Mouse (Mus musculus) gastrocnemius, postnatal 14 days (tissue): ENCODE data around the gene Klf13. TPM values are rescaled to one million over a fixed set of nuclear protein-coding genes. Genes with fewer than 3 reads are reported as not detected.
A peak's percentile ranks its signal among the peaks of the same experiment; 100 is the strongest.

Experiments used
- DNase-seq: peaks from one replicate; pipeline ENCODE4 v3.0.0; 2021; ENCODE audit warnings: mixed read lengths
- intact Hi-C: fragments of 180-260 bp; cut with DNase I; formaldehyde crosslinking; loops from one replicate; pipeline ENCODE4 v1.15.1; 2025; ENCODE audit warnings: low total_unique reads
- total RNA-seq, 2 experiments: library from RNA; stranded (reverse); gene quantifications; 2 replicates each; pipeline ENCODE4 v1.2.3; 2021

The Klf13 gene
- total RNA-seq, 2 experiments from 2014 or later: 42.5 to 65.2 TPM

DNA sequence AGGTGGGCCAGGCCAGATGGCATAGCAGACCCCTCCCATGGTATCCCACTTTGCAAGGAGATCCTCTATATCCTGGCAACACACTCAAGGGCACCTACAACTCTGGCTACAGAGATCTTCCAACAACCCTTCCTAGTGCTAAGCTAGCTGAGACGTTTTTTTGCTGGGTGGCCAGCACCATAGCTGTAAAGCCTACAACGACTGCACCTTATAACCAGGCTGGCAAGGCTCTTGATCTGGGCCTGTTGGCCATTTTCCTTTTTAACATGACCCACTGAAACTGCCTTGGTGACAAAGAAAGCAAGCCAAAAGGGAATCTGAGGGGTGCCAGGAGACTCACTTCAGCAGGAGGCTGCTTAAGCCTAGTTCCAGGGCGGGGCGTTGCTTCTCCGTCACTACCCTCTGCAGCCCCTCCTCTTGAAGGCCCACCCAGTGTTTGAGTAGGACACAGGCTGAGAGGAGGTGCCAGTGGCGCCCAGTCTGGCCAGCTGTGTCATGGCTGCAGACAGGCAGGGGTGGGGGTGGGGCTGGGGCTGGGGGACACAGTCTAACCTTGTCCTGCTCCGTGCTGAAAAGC lies 26.4 kb downstream of the Klf13 start:
- intact Hi-C loops: no loop called here
- DNase-seq: peak; percentile 71

DNA sequence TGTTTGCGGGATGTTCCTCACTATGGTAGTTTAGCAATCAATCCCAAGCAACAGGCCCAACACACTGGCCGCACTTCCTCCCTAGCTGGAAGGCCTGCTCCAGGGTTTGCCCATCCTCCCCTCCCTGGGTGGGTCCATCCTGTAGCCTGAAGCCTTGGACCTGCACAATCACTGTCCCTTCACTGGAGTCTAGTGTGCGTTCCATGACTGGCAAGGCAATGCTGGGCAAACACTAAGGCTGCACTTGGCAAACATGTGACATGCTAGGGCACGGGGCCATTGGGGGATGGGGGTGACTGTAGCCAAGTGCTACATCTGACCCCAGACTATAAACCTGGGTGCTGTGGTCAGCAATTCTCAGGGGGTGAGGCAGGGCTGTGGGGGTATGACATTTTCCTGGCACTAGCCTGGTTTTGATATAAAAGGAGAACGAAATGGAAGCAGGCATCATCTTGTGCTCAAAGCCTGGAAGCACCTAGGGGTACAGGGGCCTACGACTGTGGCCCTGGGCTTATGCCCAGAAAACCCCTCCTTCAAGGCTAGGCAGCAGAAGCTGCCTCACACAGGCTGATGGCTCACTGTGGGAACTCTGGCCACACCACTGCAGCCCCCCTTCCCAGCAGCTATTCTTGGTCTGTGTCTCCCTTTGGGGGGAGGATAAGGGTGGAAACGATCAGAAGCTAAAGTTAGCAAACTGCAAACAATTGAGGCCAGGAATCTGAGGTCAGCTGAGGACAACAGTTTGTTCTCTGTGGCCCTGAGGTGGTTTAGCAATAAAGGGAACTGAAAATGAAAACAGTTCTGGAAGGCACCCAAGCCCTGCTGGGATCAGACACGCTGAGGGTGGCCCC lies 27.1 kb downstream of the Klf13 start:
- peak; percentile 81 for DNase-seq
- intact Hi-C loops: no loop called here

DNA sequence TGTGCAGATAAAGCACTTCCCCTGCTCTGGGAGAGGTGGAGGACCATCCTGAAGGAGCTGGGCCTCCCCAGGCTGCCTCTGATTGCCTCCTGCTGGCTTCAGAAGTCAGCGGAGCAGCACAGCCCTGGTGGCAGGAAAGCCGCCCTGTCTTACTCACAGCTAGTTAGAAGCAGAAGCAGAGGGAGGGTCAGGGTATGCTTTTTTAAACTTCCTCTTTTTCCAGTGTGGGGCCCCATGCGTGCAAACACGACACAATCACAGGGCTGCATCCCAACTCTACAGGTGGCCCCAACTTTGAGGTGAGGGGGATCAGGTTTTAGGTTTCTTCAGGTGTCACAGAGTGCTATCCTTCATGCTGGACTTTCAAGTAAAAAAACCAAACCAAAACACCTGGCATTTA lies 27.8 kb downstream of the Klf13 start:
- intact Hi-C loops: no loop called here
- DNase-seq: peak; percentile 55

DNA sequence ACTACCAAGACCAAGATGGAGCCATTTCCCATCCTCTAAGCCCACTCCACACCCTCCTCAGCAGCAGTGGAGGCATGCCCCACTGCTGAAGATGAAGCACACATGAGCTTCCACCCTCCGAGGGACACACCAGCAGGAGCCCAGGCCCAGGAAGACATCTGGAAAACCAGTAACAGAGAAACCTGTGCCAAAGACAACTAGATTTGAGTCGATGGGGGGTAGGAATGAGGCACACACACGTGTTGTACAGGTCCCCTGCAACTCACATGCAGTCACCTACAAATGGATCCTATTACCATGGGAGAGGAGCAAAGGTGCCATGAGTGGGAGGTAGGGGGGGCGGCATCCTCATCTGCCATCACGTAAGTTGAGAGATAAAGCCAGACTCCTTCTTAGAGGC lies 28.5 kb downstream of the Klf13 start:
- intact Hi-C loops: no loop called here

DNA sequence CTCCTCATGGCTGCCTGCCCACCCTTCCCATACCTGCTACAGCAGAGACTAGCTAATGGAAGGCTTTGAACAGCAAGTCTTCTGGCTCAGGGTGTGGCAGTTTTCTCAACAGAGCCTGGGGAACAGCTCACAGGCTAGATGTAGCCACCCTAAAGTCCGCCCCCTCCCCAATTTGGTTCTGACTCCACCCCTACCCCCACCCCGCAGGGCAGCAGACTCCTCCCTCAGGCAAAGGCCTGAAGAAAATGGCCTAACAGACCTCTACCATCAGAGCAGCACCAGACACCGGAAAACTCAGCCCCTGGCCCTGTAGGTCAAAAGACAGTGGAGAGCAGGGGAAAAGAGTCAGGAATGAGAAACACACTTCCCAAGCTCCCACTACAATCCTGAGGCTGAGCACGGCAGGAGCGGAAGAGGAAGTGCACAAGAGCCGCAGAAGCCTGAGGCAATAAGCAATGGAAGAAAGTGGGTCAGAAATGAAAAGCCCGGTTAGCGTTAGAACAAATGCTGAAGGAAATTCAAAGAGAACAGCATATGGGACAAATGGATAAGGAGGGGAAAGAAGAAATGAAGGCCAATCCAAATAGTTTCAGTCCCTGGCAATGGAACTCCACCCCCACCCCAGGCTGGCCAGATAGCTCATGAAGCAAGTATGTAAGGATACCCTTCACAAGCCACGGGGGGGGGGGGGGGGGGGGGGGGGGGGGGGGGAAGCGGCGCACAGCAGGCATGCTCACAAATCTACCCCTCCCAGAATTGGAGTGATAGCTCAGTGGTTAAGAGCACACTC lies 30.0 kb downstream of the Klf13 start:
- intact Hi-C loops: no loop called here
- no peak for DNase-seq

More for the DNA sequence above, 28.5 kb downstream of the Klf13 start:
- no peak for DNase-seq

DNA sequence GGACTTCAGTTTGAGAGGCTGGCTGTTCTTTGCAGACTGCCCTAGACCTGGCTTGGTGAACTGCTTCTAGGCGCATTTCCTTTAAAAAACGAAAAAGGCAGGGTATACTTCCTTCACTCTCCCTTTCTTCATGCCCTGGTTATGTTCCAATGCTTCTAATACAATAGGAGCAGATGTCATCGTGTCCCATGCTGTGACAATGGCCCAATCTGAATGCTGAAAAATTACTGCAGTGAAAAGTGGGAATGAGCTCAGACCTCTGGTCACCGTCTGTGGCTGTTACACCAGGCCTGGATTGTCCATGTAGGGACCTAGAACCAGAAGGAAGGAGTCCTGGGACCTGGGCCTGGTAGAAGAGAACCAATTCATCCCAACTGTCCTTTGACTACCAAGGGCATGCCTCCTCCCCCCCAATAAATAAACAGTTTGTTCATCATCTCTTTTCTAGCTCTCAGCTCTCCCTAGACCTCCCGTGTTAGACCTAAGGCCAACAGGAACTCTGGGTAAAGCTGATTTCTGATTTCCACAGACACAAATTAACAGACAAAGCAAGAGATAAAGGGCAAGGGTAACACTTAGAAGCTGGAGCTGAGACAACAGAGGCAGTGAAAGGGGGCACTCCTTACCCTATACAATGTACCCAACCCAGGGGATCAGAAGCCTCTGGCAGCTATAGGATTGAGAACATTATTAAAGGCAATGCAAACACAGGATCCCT lies 30.8 kb downstream of the Klf13 start:
- intact Hi-C loops: no loop called here
- no peak for DNase-seq

DNA sequence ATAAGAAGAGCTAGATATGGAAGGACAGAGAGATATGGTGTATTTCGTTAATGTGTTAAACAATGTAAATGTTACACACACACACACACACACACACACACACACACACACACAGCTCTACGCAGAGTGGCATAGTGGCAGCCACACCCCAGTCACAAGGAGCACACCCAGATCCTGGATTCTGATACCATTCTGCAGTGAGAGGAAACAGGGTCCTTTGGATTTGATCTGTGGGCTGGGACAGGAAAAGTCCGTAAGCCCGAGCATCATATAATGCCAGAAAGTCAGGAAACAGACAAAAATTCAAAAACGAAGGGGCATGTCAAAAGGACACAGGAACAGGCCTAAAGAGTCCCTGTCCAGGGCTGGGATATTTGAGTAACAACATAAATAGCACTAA lies 33.1 kb downstream of the Klf13 start:
- intact Hi-C loops: no loop called here

DNA sequence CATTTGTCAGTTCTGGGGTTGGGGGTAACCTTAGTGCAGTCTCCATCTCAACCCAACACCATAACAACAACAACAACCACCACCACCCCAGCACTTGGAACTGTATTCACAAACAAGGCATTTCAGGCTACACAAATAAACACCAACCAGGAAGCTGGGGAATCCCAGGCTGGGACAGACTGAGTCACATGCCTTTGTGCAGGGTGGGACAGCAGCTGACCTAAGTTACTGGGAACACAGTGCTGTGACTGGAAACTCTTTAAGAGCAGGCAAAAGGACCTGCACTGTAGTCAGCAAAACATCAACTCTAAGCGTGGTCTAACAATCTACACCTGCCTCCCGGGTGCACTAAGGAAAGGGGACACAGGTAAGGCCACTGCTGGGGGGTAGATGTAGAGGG lies 33.5 kb downstream of the Klf13 start:
- no peak for DNase-seq
- intact Hi-C loops: no loop called here

More for the DNA sequence above, 33.1 kb downstream of the Klf13 start:
- DNase-seq: no peak

DNA sequence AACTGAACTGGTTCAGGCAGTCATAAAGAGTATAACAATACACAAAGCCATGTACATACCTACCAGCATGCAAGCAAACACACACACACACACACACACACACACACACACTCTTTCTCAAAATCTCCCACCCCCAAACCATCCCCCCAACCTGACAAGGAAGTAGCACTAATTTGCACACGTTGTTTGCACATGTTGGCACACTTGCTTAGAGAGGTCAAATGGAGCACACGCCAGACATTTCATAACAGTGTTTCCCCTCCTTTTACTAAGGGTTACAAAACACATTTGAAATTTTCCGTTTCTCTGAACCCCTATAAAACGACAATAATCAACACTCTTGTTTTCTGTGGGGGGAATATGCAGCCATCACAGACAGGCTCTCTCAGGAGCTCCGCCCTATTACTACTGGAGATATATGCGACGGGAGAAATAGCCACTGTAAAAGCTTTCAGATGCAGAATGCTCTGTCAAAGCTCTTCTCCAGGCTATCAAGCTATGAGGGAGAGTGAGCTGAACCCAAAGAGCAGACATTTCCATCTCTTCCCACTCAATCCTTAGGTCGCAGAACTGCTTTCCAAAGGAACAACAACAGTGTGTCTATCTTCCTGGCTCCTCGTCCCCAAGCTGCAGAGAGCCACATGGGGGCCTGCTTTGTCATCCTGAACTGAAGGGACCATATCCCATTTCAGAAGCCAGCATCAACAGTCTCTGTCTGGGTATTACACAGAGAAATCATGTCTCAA lies 34.9 kb downstream of the Klf13 start:
- intact Hi-C loops: no loop called here
- DNase-seq: no peak

DNA sequence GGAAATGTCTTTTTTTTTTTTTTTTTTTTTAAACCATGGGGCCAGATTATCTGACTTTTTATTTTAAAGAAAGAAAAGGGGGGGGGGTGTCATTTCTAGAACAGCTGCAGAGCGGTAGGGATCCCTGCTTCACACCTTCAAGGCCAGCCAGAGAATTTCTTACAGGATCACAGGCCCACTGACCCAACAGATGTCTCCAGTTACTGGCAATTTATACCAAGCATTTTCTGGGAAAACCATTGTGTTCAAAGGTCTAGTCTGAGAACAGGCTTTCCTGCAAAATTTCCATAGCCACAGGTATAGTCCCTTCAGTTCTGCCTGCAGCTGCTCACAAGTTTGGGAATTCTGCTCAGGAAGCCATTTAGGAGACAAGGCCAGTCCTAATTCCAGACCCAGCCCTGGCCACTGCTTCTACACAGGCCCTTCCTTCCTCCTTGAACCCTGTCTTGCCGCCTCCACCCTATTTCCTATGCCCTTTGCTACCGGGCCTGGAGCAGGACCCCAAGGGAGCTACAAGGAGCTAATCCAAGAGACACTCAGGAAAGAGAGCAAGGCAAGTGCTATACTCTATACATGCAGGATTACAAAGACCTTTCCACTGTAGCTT lies 36.0 kb downstream of the Klf13 start:
- no peak for DNase-seq
- intact Hi-C loops: no loop called here

DNA sequence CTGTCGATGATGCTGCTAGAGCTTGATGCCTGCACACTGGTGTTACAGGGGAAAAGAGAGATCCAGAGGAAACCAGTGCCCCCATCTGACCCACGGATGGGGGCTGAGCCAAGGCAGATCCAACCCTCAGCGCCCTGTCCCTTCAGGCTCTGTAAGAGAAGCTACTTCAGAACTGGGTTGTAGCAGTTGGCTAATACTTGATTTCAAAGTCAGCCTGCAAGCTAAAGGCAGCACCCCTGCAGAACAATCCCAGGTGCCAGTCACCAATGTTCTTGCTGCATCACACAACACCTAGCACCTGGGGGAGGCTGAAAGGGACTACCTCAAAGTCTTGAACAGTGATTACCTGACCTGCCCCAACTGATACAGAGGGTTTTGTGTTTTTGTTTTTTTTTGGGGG lies 36.8 kb downstream of the Klf13 start:
- DNase-seq: no peak
- intact Hi-C loops: no loop called here

DNA sequence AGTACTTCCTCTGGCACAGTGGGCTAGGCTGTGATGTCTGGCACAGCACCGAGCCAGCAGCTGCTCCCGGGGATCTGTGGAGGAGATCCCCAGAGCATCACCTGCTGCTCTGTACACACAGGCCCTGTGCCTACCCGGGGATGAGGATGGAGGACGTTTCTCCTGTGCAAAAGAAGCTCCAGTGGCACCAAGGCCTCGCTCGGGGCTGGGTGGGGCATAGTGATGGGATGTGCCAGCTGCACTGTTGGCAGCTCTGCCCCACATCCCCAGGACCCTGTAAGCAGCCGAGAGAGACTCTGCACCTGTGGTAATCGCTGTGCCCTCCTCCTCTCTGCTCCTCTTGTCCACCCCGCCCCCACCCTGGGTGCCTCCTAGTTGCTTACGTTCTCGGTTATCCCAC lies 37.4 kb downstream of the Klf13 start:
- no peak for DNase-seq
- intact Hi-C loops: no loop called here

DNA sequence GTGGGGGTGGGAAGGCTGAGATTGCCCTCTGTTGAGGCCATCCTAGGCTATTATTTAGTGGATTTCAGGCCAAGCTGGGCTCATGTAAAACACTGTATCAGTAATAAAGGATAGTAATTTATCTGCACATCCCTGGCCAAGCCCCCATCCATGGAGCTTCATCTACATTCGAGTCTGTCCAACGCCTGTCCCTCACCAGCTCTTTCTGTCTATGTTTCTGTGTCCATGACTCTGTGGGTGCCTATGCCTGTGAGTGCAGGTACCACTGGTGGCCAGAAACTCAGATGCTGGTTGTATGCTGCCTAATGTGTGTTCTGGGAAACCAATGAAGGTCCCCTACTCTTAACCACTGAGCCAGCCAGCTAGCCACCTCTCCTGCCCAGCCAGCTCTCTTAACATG lies 38.3 kb downstream of the Klf13 start:
- intact Hi-C loops: no loop called here

DNA sequence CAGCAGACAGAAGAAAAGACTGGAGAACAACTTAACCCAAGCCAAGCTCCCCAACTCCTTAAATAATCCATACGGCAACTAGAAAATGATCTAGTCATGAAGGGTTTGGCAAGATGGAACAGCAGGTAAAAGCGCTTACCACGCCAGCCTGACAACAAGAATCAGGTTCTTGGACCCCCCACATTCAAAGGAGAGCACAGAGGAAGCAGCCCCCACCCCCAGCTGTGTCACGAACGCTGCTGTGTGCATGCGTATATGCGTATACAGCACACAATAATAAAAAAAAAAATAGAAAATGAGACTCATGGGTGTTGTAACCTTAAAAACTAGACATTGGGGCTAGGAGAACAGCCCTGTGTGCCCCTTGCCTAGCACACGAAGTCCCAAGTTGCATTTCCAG lies 38.8 kb downstream of the Klf13 start:
- intact Hi-C loops: no loop called here
- no peak for DNase-seq

More for the DNA sequence above, 38.3 kb downstream of the Klf13 start:
- no peak for DNase-seq

DNA sequence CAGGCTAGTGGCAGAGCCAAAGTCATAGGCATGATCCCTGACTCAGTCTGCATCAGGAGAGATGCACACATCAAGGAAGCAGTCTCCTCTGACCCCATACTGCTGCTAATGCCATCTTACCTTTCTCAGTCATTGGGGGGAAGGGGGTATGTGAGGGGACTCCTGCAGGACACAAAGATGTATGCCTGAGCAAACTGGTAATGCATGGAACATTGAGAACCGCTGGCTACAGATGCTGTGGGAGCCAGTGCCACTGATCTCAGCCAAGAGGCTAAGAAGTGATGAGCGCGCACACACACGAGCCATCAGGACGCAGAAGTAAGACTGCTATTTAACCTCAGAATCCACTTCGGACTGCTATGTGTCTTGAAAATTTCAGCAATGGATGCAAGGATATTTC lies 40.5 kb downstream of the Klf13 start:
- intact Hi-C loops: no loop called here
- no peak for DNase-seq

DNA sequence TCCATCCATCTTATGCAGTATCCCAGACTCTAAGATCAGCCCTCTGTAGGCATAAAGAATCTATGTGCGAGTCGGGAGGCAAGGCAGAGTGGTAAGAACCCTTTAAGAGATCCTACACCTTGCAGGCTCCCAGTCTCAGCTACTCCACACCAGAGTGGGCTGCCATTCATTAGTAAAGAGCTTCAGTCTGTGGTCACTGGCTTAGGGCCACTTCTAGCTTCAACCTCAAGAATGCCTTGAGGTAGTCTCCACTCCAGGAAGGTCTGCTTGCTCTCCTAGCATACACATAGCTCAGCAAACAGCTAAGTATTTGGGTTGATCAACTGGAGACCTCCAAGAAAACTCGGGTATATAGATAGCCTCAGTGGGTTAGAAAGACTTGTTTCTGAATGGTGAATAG lies 41.1 kb downstream of the Klf13 start:
- intact Hi-C loops: no loop called here
- DNase-seq: no peak

DNA sequence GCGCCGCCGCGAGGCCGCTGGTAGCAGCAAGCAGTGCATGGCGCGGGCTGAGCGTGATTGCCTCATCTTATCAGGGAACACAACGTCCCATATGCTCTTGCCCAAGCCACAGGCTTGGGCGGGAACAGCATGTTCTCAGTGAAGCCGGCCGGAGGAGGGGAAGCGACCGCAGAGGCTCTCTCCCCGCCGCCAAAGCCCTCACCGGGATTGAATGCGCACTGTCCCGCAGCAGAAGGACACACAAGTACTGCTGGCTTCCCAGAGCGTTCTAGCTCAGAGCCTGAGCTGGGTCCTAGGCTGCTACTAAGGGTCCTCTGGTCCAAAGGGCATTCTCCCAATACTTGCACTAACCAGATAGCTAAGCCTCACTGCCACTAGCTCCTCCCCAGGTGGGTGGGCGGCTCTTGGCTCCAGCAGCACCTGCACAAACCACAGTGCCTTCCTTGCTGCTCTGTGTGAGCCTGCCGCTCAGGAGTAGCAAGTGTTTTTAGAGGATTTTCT lies 41.7 kb downstream of the Klf13 start:
- intact Hi-C loops: no loop called here
- peak; percentile 95 for DNase-seq

DNA sequence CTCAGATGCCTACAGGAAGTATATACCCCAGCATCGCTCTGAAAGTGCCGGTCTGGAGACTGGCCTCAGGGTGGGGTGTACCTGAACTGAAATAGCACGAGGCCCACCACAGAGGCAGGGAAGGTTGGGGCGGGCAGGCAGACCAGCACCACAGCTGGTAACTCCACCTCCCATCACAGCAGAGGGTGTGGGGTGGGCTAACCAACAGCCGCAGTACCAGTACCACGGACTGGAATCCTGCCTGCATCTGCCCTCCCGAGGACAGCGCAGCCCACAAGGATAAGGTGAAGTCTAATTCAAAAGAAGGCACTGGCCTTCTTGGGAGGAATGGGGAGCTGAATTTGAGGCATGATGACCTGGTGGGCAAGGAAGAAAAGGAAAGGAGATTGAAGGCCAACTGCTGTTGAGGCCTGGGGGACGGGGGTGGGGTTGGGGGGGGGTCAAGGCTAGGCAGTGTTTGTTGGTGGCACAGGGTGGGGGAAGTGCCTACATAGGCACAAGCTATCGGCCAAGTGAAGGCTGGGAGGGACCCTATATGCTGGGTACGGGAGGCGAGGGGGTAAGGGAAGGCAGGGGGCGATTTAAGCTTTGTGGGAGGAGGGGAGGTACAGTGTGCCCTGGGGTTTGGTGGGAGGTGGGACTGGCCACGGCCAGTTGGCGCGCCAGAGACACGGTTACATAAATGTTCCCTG lies 42.3 kb downstream of the Klf13 start:
- intact Hi-C loops: no loop called here
- no peak for DNase-seq
